Mouse (Mus musculus) erythroblast, embryonic 14.5 days (primary cell): ENCODE results near the gene Plek2.

Experiments used
- GATA1 ChIP-seq: IDR thresholded peaks from 2 replicates; pipeline ENCODE4 v1.6.1; 2012; ENCODE audit warnings: low read length, inconsistent platforms, mixed read lengths
- TAL1 ChIP-seq: IDR thresholded peaks from 3 replicates; pipeline ENCODE4 v1.6.1; 2012; ENCODE audit warnings: low read length, inconsistent platforms, mixed read lengths

- TF ChIP-seq TAL1 = no peak
- TF ChIP-seq GATA1 = no peak
Measured at GRCm38 (mm10) chr12:78908081-78908605, 1.4 kb upstream of the Plek2 start.
